Mouse (Mus musculus) T-cell, adult 2 months (primary cell): Measurements from ENCODE around the gene Dscaml1.

Experiments used
- DNase-seq: peaks from one replicate; pipeline ENCODE4 v3.0.0; 2022; ENCODE audit warnings: low spot score

The Dscaml1 gene

GRCm38 (mm10) chr9:45412287-45412686, 14.1 kb upstream of the Dscaml1 start:
- DNase-seq: peak; percentile 81

- DNase-seq: no peak
Measured at GRCm38 (mm10) chr9:45412700-45413477, 13.5 kb upstream of the Dscaml1 start.

GRCm38 (mm10) chr9:45413478-45414140, 12.8 kb upstream of the Dscaml1 start:
- DNase-seq: peak; percentile 17

GRCm38 (mm10) chr9:45415912-45416311, 10.5 kb upstream of the Dscaml1 start:
- peak; percentile 16 for DNase-seq

GRCm38 (mm10) chr9:45417245-45417644, 9.2 kb upstream of the Dscaml1 start:
- peak; percentile 66 for DNase-seq

GRCm38 (mm10) chr9:45418252-45418651, 8.2 kb upstream of the Dscaml1 start:
- DNase-seq: no peak

- peak; percentile 9 for DNase-seq
Measured at GRCm38 (mm10) chr9:45421209-45421608, 5.2 kb upstream of the Dscaml1 start.

GRCm38 (mm10) chr9:45422761-45423298, 3.6 kb upstream of the Dscaml1 start:
- no peak for DNase-seq

- DNase-seq: no peak
Measured at GRCm38 (mm10) chr9:45429392-45429791, 3.0 kb downstream of the Dscaml1 start.

GRCm38 (mm10) chr9:45429951-45430697, 3.7 kb downstream of the Dscaml1 start:
- DNase-seq: no peak

GRCm38 (mm10) chr9:45430698-45430959, 4.2 kb downstream of the Dscaml1 start:
- no peak for DNase-seq

- DNase-seq: no peak
Measured at GRCm38 (mm10) chr9:45431150-45431549, 4.7 kb downstream of the Dscaml1 start.

- DNase-seq: no peak
Measured at GRCm38 (mm10) chr9:45432639-45433038, 6.2 kb downstream of the Dscaml1 start.

- no peak for DNase-seq
Measured at GRCm38 (mm10) chr9:45433119-45433518, 6.7 kb downstream of the Dscaml1 start.

- DNase-seq: no peak
Measured at GRCm38 (mm10) chr9:45434171-45434570, 7.7 kb downstream of the Dscaml1 start.

GRCm38 (mm10) chr9:45439025-45439424, 12.6 kb downstream of the Dscaml1 start:
- no peak for DNase-seq

- DNase-seq: no peak
Measured at GRCm38 (mm10) chr9:45440083-45440784, 13.8 kb downstream of the Dscaml1 start.

- DNase-seq: no peak
Measured at GRCm38 (mm10) chr9:45444251-45444798, 17.9 kb downstream of the Dscaml1 start.

GRCm38 (mm10) chr9:45449658-45450057, 23.2 kb downstream of the Dscaml1 start:
- no peak for DNase-seq

- DNase-seq: no peak
Measured at GRCm38 (mm10) chr9:45451346-45451745, 24.9 kb downstream of the Dscaml1 start.

GRCm38 (mm10) chr9:45454032-45454431, 27.6 kb downstream of the Dscaml1 start:
- DNase-seq: no peak
